Comparison of ENCODE assay signal across 8 mouse cellular contexts in genomic region chr1:165641271-165641771, GRCm38 (mm10). TPM values are rescaled to one million over a fixed set of nuclear protein-coding genes. Genes with fewer than 3 reads are reported as not detected.
DNase-seq lines count a peak whose midpoint lies in the region; ATAC-seq and TF ChIP-seq lines count a peak whose summit lies in the region.

No protein-coding gene starts in this region.

- no peak for TF ChIP-seq CTCF in G1E (IDR thresholded peaks at IDR 0.05; ENCODE audit: low read depth, low read length)
- TF ChIP-seq CTCF in forebrain, postnatal 0 days (IDR thresholded peaks at IDR 0.05; ENCODE audit: low read depth), result peak; percentile 82

- no peaks in the 10 kb centered on the region for H3K36me3 ChIP-seq in G1E (replicated peaks)
- H3K36me3 ChIP-seq in forebrain, postnatal 0 days (ENCODE audit: insufficient read depth), result no peaks in the 10 kb centered on the region
- H3K36me3 ChIP-seq in hindbrain, embryonic 10.5 days, result no peaks in the 10 kb centered on the region
- H3K36me3 ChIP-seq in lung, embryonic 16.5 days (ENCODE audit: control insufficient read depth, insufficient read depth, low read length), result no peaks in the 10 kb centered on the region

- H3K27ac ChIP-seq in forebrain, postnatal 0 days (ENCODE audit: low read depth, low read length), result no peak overlapping the region; the same call in 1 of the 2 replicates
- H3K27ac ChIP-seq in hindbrain, embryonic 10.5 days, result peak overlapping the region; percentile 83; the same call in 1 of the 2 replicates
- H3K27ac ChIP-seq in lung, embryonic 16.5 days (ENCODE audit: low read length), result peak overlapping the region; percentile 87

- H3K4me1 ChIP-seq in G1E (ENCODE audit: insufficient read depth, low read depth, low read length), result peaks cover 28% of the 10 kb centered on the region
- H3K4me1 ChIP-seq in forebrain, postnatal 0 days (ENCODE audit: insufficient read depth), result no peaks in the 10 kb centered on the region; the same call in 1 of the 2 replicates
- H3K4me1 ChIP-seq in hindbrain, embryonic 10.5 days (replicated peaks), result peaks cover 6% of the 10 kb centered on the region
- H3K4me1 ChIP-seq in lung, embryonic 16.5 days (replicated peaks; ENCODE audit: control insufficient read depth, insufficient read depth, low read length), result peaks cover 3% of the 10 kb centered on the region; the same call in 1 of the 2 replicates

- DNase-seq in G1E (ENCODE audit: low spot score), result no peak
- DNase-seq in cerebellum, adult 18-20 months, result peak; percentile 67 to 84
- peak; percentile 95 for DNase-seq in forebrain, postnatal 0 days
- peak; percentile 71 for DNase-seq in hindbrain, embryonic 10.5 days (ENCODE audit: low spot score)
- DNase-seq in layer of hippocampus, adult 9-11 months, result peak; percentile 65
- DNase-seq in ovary, adult 18-20 months (ENCODE audit: low spot score), result peak; percentile 37
- DNase-seq in thymus, postnatal 0 days (ENCODE audit: low spot score), result peak; percentile 90

- peak; percentile 41; the same call in 1 of the 2 replicates for ATAC-seq in G1E (ENCODE audit: extremely low read depth, insufficient number of reproducible peaks, low FRiP score, poor library complexity, severe bottlenecking)
- ATAC-seq in forebrain, postnatal 0 days, result peak; percentile 75
- ATAC-seq in lung, embryonic 16.5 days (ENCODE audit: low read depth), result peak; percentile 68

- peaks cover 5% of the 10 kb centered on the region for H3K27me3 ChIP-seq in G1E (ENCODE audit: insufficient read depth, low read length)
- H3K27me3 ChIP-seq in forebrain, postnatal 0 days (ENCODE audit: insufficient read depth, low read length), result no peaks in the 10 kb centered on the region
- H3K27me3 ChIP-seq in hindbrain, embryonic 10.5 days (ENCODE audit: insufficient read depth, poor library complexity, severe bottlenecking), result no peaks in the 10 kb centered on the region
- no peaks in the 10 kb centered on the region for H3K27me3 ChIP-seq in lung, embryonic 16.5 days (ENCODE audit: control insufficient read depth, insufficient read depth, low read depth, low read length)

- H3K4me2 ChIP-seq in forebrain, postnatal 0 days (ENCODE audit: low read depth), result peak overlapping the region; percentile 50
- H3K4me2 ChIP-seq in lung, embryonic 16.5 days (ENCODE audit: low read depth, low read length), result peak overlapping the region; percentile 60

- H3K9ac ChIP-seq in forebrain, postnatal 0 days, result peak overlapping the region; percentile 98
- H3K9ac ChIP-seq in lung, embryonic 16.5 days (ENCODE audit: low read length), result peak overlapping the region; percentile 77

- WGBS in forebrain, postnatal 0 days, result 3% methylated on average over 16 of the region's 16 CpGs
- WGBS in hindbrain, embryonic 10.5 days, result 7% methylated on average over 16 of the region's 16 CpGs
- 5% methylated on average over 16 of the region's 16 CpGs for WGBS in lung, embryonic 16.5 days

- H3K9me3 ChIP-seq in G1E (replicated peaks), result no peaks in the 10 kb centered on the region
- H3K9me3 ChIP-seq in forebrain, postnatal 0 days (ENCODE audit: low read length), result no peaks in the 10 kb centered on the region
- no peaks in the 10 kb centered on the region for H3K9me3 ChIP-seq in hindbrain, embryonic 10.5 days
- no peaks in the 10 kb centered on the region for H3K9me3 ChIP-seq in lung, embryonic 16.5 days (ENCODE audit: control insufficient read depth, low read length)

- peak overlapping the region; percentile 84 for H3K4me3 ChIP-seq in G1E (ENCODE audit: low read depth, low read length)
- peak overlapping the region; percentile 91 for H3K4me3 ChIP-seq in forebrain, postnatal 0 days (ENCODE audit: low read depth, low read length)
- H3K4me3 ChIP-seq in hindbrain, embryonic 10.5 days, result peak overlapping the region; percentile 84
- H3K4me3 ChIP-seq in lung, embryonic 16.5 days (ENCODE audit: low read length), result peak overlapping the region; percentile 77

RNA-seq across cellular contexts. Expression of gene Mpzl1, which starts 7.0 kb away (rescaled TPM):
- 34.7 and 37.2 TPM in 2 replicates for total RNA-seq in G1E (2014; fragmentation: Nextera tagmentation)
- 1.6 and 1.9 TPM in 2 replicates for total RNA-seq in G1E (2017)
- polyA plus RNA-seq in G1E (2012), result 3.4 and 4.0 TPM in 2 replicates
- 23.9 and 25.2 TPM in 2 replicates for total RNA-seq in forebrain, postnatal 0 days (2014; rRNA removed)
- 117 and 127 TPM in 2 replicates for polyA plus RNA-seq in forebrain, postnatal 0 days (2015; fragmentation: Nextera tagmentation; extraction: Ambion mirVana)
- 119 and 136 TPM in 2 replicates for polyA plus RNA-seq in hindbrain, embryonic 10.5 days (2016; fragmentation: Nextera tagmentation; extraction: Ambion mirVana)
- 176 and 183 TPM in 2 replicates for polyA plus RNA-seq in lung, embryonic 16.5 days (2015; fragmentation: Nextera tagmentation; extraction: Ambion mirVana)
- 17.4 and 17.8 TPM in 2 replicates for polyA plus RNA-seq in thymus, postnatal 0 days (2015; fragmentation: Nextera tagmentation; extraction: Ambion mirVana)
